Mouse (Mus musculus) lung, postnatal 10 days (tissue): Measurements from ENCODE around the gene Zfp629.
"Not testable (repeated sequence)": the region's sequence is repeated elsewhere in the genome, so short reads cannot be mapped to it uniquely, and the experiment has no call there.

Source experiments
- DNase-seq: peaks from one replicate; pipeline ENCODE4 v3.0.0; 2021

Gene Zfp629

GRCm38 (mm10) chr7:127614891-127615843 lies at the start of gene Zfp629:
Gene Zfp629 (minus strand): TSS chr7:127615797.
- peak; percentile 91 for DNase-seq

- DNase-seq = no peak
Measured at GRCm38 (mm10) chr7:127662926-127663325, 47.3 kb upstream of the Zfp629 start.

GRCm38 (mm10) chr7:127661833-127662232 lies 46.2 kb upstream of the Zfp629 start:
- DNase-seq = no peak

GRCm38 (mm10) chr7:127660882-127661281 lies 45.3 kb upstream of the Zfp629 start:
- DNase-seq = no peak

- peak; percentile 79 for DNase-seq
Measured at GRCm38 (mm10) chr7:127656946-127657345, 41.3 kb upstream of the Zfp629 start.

- DNase-seq = no peak
Measured at GRCm38 (mm10) chr7:127654318-127654717, 38.7 kb upstream of the Zfp629 start.

- no peak for DNase-seq
Measured at GRCm38 (mm10) chr7:127652050-127652449, 36.5 kb upstream of the Zfp629 start.

GRCm38 (mm10) chr7:127651624-127652023 lies 36.0 kb upstream of the Zfp629 start:
- DNase-seq = no peak

GRCm38 (mm10) chr7:127649206-127649605 lies 33.6 kb upstream of the Zfp629 start:
- DNase-seq = no peak

- no peak for DNase-seq
Measured at GRCm38 (mm10) chr7:127648516-127649201, 33.1 kb upstream of the Zfp629 start.

GRCm38 (mm10) chr7:127647576-127647975 lies 32.0 kb upstream of the Zfp629 start:
- not testable (repeated sequence) for DNase-seq

- DNase-seq = no peak
Measured at GRCm38 (mm10) chr7:127646363-127646762, 30.8 kb upstream of the Zfp629 start.

GRCm38 (mm10) chr7:127642254-127642653 lies 26.7 kb upstream of the Zfp629 start:
- no peak for DNase-seq

GRCm38 (mm10) chr7:127641260-127641659 lies 25.7 kb upstream of the Zfp629 start:
- no peak for DNase-seq

- peak; percentile 89 for DNase-seq
Measured at GRCm38 (mm10) chr7:127636963-127637362, 21.4 kb upstream of the Zfp629 start.

GRCm38 (mm10) chr7:127631416-127631815 lies 15.8 kb upstream of the Zfp629 start:
- no peak for DNase-seq

GRCm38 (mm10) chr7:127628646-127629045 lies 13.0 kb upstream of the Zfp629 start:
- no peak for DNase-seq

- DNase-seq = no peak
Measured at GRCm38 (mm10) chr7:127626471-127626870, 10.9 kb upstream of the Zfp629 start.

- DNase-seq = no peak
Measured at GRCm38 (mm10) chr7:127626039-127626438, 10.4 kb upstream of the Zfp629 start.

GRCm38 (mm10) chr7:127618402-127618801 lies 2.8 kb upstream of the Zfp629 start:
- not testable (repeated sequence) for DNase-seq

- no peak for DNase-seq
Measured at GRCm38 (mm10) chr7:127617962-127618361, 2.4 kb upstream of the Zfp629 start.

- DNase-seq = no peak
Measured at GRCm38 (mm10) chr7:127616881-127617280, 1.3 kb upstream of the Zfp629 start.

- no peak for DNase-seq
Measured at GRCm38 (mm10) chr7:127616336-127616735, 739 bp upstream of the Zfp629 start.

- DNase-seq = peak; percentile 60
Measured at GRCm38 (mm10) chr7:127614511-127614890, 1.1 kb downstream of the Zfp629 start.
